Mouse (Mus musculus) ovary, postnatal 36 days (tissue): ENCODE measurements around the gene Ankle2.

Experiments used
- DNase-seq: peaks from one replicate; pipeline ENCODE4 v3.0.0; 2022; ENCODE audit warnings: low spot score, mixed read lengths

Ankle2 gene

DNA sequence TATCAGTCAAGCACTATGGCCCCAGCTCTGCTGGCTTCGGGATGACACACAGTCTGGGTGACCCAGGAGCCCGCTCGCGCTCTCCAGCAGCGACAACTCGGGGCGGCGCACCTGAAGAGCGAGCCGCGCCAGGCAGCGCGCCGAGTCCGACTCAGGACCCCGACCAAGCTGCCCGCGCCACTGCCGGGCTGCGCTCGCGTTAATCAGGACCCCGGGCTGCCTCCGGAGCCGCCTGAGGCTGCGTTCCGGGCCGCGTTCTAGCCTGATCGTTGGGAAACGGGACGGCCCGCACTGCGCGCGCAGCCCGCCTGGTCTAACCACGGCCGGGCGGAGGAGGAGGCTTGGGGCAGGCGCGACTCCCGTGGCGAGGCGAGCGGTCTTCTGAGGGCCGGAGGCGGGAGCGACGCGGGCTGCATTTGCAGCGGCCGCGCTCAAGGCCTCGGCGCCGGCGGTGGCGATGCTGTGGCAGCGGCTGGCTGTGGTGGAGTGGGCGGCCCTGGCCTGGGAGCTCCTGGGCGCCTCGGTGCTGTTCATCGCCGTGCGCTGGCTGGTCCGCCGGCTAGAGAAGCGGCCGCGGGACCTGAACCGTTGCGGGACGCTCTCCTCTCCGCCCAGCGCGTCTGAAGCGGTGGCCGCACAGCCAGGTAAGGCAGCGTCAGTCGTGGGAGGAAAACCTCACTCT is at the start of gene Ankle2:
Gene Ankle2, plus strand, starts transcription at position 225 of the 682 bp plus-strand sequence.
- peak; percentile 93 for DNase-seq

DNA sequence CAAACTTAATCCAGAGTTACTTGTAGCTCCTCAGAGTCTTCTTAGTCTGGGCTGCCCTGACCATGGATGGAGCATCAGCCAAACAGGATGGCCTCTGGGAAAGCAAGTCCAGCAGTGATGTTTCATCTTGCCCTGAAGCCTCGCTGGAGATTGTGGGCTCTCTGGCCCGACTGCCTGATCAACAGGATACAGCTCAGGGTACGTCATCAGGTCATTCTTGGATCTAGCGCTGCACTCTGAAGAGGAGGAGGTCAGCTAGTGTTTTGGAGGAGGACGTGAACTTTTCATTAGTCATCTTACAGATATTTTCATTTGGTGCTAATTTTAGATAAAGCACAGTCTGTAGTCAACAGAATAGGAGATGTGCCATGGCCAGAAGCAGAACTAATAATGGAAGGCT is 49.1 kb upstream of the Ankle2 start:
- DNase-seq, result no peak

DNA sequence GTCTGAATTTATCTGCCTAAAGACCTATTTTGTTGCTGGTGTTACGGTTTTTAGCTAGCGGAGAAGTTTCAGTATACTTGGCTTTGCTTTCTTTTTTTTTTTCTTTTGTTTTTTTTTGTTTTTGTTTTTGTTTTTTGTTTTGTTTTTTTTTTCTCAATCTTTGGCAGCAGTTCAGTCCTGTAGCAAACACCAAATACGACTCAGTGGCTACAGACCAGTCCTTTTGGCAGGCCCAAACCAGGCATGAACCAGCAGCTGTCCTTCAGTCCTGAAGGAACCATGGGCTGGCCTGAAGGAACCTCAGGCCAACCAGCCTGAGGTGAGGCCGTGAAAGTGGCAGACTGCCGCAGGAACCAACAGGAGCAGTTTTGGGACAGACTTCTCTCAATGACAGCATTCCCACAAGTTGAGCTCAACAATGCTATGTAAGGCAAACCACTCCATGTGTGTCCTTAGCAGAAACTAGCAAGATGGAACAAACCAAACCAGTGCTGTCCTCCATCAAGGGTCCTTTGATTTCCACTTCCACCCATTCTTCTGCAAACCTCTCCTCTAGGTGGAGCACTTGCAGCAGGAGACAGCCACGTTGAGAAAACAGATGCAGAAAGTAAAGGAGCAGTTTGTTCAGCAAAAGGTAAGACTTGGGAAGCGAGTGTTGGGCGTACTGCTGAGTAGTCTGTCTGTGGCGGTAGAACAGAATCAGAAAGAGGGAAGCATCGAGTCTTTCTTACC is 27.5 kb upstream of the Ankle2 start:
- no peak for DNase-seq

DNA sequence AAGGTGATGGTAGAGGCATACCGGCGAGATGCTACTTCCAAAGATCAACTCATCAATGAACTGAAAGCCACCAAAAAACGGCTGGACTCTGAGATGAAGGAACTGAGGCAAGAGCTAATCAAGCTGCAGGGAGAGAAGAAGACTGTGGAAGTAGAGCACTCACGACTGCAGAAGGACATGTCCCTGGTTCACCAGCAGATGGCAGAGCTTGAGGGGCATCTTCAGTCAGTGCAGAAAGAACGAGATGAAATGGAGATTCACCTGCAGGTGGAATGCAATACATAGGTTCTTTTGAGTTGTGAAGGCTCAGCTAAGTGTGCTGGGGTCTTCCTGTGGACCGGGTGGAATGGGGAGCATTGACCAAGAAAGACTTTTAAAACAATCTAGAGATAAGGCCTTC is 26.0 kb upstream of the Ankle2 start:
- DNase-seq, result no peak

DNA sequence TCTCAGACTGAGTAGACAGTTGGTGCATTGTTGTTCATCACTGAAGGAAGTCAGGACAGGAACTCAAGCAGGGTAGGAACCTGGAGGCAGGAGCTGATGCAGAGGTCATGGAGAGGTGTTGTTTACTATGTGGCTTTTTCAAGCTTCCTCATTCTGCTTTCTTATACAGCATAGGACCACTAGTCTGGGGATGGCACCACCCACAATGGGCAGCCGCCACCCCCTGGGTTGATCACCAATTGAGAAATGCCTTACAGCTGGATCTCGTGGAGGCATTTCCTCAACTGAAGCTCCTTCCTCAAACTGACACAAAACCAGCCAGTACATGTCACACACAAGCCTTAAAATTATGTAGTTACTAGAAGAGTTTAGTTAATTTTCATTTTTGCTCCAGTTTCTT is 19.5 kb upstream of the Ankle2 start:
- DNase-seq, result no peak

DNA sequence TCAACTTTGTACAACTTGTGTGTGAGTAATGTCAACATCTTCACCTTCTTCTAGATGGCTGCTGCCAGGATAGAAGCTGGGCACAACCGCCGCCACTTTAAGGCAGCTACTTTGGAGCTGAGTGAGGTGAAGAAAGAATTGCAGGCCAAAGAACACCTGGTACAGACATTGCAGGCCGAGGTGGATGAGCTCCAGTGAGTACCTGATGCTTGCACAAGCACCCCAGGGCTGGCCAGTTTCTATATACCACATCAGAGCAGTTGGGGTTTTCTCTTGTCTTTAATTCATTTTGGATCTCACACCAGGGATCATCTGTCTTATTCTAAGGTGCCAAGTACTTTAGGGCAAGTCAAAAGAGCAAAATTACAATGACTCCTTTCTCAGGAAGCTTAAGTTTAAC is 14.0 kb upstream of the Ankle2 start:
- DNase-seq, result no peak

DNA sequence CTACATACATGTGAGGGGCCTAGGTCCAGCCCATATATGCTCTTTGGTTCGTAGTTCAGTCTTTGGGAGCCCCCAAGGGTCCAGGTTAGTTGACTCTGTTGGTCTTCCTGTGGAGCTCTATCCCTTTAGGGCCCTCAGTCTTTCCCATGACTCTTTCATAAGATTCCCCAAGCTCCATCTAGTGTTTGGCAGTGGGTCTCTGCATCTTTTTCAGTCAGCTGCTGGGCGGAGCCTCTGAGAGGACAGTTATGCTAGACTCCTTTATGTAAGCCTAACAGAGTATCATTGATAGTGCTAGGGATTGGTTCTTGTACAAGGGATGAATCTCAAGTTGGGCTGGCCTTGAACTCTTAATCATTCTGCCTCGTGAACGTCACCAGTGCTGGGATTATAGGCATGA is 10.5 kb upstream of the Ankle2 start:
- no peak for DNase-seq

DNA sequence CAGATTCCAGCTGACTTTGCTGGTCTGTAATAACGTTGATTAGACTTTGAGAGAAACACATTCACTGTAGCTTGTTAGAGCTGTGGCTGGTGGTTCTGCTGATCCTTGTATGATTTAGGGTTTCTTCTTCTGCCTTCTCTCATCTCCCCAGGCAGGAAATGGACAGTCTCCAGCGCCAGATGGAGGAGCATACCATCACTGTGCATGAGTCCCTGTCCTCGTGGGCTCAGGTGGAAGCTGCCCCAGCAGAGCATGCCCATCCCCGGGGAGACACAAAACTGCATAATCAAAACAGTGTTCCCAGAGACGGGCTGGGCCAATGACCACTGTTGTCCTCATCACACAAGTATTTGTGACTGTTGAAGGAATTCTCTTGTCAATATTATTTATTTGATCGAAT is 8.0 kb upstream of the Ankle2 start:
- no peak for DNase-seq

DNA sequence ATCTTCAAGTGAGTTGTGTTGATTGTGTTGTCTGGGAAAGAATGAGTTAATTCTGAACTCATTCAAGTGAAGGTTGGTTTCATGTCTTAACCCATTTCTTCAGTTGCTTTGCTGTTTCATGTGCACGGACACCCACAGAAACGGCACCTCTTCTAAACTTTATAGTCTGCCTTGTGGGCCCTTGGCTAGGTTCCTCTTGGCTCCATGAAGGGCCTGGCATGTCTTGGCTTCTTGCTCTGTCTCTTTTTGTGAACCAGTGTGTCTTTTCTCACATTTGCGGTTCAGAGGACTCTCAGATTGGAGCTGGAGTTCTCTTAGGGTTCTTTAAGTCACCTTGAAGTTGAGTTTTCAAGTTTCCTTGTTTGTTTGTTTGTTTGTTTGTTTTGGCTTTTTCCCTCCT is 5.7 kb upstream of the Ankle2 start:
- DNase-seq, result no peak

DNA sequence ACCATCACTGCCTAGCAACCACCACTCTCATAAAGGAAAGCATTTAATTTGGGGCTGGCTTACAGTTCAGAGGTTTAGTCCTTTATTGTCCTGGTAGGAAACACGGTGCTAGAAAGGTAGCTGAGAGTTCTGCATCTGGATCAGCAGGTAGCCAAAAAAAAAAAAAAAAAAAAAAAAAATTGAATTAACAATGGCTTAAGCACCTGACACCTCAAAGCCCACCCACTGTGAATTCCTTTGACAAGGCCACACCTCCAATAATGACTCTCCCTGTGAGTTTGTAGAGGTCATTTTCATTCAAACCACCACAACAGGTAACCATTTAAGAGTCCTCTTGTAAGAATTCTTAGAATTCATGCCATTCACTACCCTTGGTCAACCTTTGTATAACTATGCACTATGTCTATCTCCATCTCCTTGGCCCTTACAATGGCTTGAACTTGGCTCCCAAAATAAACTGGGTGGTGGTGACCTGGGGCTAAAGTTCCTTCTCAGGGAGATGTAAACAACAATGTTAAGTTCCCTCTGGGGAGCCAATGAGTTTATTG is 3.4 kb upstream of the Ankle2 start:
- DNase-seq, result no peak

DNA sequence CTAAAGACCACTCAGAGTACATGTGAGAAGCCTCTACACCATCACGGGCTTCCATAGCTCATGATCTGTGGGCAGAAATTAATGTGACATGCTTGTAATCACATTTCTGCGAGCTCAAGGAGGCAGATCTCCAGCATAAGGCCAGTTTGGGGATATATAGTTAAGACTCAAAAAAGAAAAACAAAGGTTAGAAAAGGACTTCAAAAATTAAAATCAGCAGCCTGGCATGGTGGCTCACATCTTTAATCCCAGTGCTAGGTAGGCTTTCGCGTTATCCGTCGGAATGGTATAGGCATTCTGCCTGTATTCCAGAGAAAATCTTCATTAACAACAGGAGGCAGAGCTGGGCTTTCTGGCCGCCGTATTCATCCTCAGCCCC is 414 bp upstream of the Ankle2 start:
- no peak for DNase-seq

DNA sequence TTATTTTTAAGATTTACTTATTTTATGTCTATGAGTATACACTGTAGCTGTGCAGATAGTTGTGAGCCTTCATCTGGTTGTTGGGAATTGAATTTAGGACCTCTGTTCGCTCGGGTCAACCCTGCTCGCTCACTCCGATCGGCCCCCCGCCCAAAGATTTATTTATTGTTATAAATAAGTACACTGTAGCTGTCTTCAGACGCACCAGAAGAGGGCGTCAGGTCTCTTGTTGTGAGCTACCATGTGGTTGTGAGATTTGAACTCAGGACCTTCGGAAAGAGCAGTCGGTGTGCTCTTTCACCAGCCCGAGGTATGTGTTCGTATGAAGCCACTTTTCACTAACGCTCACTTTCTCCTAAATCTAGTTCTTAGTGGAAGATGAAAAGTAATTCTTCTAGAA is 834 bp downstream of the Ankle2 start:
- no peak for DNase-seq

DNA sequence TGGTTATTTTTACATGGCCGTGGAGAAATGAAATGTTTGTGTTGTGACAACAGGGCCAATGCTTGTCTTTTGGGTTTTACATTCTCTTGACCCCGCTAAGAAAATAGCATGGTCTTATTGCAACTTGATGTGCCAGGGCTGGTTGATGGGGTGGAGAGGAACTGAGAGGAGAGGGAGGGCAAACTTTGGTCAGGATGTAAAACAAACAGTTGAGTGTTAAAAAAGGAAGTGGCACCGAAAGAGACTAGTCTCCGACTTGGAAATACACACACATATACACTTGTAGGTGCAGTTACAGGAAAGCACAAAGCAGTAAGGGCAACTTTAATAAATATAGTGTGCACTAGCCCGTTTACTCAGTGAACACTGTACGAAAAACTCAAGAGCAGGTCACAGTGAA is 1.5 kb downstream of the Ankle2 start:
- DNase-seq, result no peak

DNA sequence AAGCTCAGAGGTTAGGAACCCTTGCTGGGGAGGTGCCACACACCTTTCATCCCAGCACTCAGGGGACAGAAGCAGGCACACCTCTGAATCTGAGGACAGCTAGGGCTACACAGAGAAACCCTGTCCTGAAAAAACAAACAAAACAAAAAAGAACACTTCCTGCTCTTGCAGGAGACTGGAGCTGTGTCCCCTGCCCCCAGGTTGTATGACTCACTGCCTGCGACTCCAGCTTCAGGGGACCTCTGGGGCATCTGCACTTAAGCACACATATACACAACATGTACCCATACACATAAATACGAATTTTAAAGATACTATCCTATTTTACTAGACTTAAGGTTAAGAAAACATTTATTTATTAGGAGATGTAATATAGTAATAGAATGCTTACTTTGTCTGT is 13.3 kb downstream of the Ankle2 start:
- DNase-seq, result no peak

DNA sequence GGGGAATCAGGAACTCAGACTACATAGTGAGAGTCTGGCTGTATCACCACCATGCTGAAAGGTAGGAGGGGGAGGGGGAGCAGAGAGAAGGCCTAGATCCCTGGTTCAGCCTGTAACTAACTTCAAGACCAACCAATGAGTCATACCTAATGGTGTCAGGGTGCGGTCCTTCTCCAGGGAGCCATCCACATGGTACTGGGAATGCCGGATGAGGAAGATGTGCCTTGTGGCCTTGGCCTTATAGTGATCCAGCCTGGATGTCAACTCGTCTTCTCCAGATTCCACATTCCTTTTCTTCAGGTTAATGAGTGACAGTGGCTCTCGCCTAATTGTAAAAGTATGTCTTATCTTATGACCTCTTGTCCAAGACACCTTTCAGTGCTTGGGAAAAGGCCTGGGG is 36.1 kb downstream of the Ankle2 start:
- DNase-seq, result no peak

DNA sequence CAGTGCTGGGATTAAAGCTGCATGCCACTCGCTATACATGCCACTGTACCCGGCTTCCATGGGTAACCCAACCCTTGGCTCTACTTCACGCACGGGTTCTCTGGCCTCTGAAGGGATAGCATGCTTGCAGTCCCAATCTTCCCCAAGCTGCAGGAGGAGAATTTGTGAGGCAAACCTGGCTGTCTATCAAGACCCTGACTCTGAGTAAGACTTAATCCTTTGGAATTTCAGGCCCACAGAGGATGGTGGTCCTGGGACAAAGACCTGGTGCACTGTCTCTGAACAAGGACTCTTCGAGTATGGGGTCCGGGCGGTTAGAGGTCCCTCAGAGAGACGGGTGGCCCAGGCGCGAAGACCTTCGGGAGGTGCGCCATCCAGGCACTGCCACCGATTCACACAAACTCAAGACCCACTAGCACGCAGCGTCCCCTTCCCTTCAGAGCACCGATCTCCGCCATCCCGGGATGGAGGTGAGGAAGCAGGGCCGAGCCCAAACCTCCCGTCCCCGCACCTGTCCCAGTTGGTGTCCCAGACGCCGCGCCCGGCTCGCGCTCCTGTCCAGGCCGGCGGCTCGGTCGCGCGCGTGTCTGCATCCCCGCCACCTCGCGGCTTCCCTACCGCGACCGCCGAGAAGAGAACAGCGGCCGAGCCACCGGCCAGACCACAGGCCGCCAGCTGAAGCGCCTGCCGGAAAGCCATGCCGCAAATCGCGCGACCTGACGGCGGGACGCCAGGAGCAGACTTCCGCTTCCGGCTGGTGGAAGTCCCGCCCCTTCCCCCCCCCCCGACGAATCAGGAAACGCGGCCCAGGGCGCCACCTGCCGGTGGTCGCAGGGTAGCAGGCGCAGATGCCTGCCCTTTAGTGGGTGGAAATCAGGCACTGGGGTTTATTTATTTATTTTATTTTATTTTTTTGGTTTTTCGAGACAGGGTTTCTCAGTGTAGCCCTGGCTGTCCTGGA is 38.6 kb downstream of the Ankle2 start, which contains the start of gene Pgam5:
Gene Pgam5, minus strand, starts transcription at position 773 of the 961 bp plus-strand sequence.
- peak; percentile 88 for DNase-seq

DNA sequence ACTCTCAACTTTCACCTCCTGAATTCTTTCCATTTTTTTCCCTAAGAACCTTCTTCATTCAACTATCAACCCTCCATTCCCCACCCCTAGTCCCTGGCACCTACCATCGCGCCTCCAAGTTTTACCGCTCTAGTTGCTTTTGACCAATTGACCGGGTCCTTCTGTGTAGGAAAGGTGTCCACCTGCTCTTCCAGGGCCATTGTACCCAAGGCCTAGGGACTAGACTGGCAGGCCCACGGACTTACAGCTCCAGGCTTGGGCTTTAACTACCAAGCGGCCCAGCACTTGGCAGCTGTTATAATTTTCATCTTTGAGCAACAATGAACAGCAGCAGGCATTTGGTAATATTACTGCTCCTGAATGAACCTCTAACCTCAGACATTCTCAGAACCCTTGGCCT is 39.4 kb downstream of the Ankle2 start:
- DNase-seq, result no peak

DNA sequence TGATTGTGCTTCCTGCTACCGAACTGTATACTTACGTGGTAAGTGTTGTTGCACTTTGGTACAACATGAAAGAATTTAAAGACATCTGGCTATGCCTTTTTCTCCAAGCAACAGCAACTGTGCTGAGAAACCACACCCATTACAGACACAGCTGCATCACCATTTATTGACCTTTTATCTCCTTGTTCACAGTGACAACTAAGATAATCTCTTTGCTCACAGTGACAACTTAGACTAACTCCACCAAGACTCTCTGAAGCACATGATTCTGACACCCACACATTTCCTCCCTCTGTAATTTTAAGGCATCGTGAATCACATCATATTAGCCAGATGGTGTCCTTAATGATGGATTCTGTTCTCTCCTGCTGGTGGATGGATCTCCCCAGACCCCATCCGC is 43.3 kb downstream of the Ankle2 start:
- no peak for DNase-seq

DNA sequence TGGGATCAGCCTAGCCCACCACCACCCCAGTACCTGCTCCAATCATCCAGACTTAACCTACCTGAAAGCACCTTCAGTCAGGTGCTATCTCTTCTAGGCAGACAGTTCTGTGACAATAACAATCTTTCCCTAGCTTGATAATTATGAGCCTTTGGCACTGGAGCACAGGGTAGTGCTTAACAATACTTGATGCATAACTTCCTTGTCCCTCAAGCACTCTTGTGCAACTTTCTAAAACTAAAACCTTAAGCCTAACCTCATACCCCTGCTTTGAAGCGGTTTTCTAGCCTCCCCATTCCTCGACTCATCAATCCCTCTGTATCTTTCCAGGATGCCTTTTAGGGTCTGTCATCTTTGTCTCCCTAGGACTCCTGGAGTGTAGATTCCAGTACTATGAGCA is 44.0 kb downstream of the Ankle2 start:
- no peak for DNase-seq

DNA sequence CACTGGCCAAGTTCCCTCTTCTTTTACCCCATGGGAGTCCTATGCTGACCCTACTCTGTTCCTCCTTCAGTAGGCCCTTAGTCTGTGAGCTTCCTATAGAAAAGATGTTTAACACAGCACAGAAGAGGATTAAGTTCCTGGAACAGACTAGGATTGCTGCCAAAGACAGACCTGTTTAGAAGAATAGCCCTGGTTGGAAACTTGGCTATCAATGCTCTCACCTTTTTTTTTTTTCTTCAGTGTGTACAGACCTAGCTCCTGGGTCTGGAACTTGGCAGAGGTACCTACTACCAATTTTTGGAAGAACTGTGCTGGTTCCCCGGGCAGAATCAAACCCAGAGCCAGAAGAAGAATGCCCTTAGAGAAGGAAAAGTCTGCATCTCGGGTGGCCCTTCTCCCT is 45.6 kb downstream of the Ankle2 start:
- no peak for DNase-seq

DNA sequence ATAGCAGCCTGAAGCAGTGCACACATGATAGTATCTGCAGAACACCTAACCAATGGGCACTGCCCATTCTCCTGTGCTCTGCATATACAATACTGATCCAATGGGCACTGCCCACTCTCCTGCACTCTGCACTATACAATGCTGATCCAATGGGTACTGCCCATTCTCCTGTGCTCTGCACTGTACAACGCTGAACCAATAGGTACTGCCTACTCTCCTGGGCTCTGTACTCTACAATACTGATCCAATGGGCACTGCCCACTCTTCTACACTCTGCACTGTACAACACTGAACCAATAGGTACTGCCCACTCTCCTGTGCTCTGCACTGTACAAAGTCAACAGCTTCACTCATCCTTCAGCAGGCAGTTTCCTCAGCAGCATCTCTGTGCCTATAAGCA is 46.1 kb downstream of the Ankle2 start:
- no peak for DNase-seq

DNA sequence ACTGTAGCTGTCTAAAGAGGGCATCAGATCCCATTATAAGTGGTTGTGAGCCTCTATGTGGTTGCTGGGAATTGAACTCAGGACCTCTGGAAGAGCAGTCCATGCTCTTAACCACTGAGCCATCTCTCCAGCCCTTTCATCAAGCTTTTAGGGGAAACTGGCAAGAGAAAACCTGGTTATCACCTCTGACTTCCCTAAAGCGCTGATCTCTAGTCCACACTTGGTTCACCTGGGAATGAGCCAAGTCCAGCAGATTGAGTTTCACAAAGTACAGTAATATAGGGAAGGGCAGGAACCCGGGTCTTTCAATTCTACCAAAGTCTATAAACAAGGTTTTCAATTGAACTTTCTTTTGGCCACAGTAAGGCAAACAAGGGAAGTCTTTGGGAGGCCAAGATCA is 51.2 kb downstream of the Ankle2 start:
- DNase-seq, result no peak
